Mouse (Mus musculus) embryonic facial prominence, embryonic 13.5 days (tissue): Measurements from ENCODE around the gene Phox2b. TPM values are rescaled to one million over a fixed set of nuclear protein-coding genes. Genes with fewer than 3 reads are reported as not detected.

Experiments used
- ATAC-seq: fragments of 200-750 bp; cut with Nextera tagmentation; 2 replicates; pipeline ENCODE4 v1.8.0; 2017; ENCODE audit warnings: low read depth; ENCODE audit not compliant: insufficient number of reproducible peaks, insufficient read depth, low FRiP score, low TSS enrichment
- H3K27ac ChIP-seq: fragments of 300-500 bp; sonication (generic); 2 replicates; pipeline ENCODE4 v1.5.1; 2015; ENCODE audit warnings: moderate library complexity, mild to moderate bottlenecking, inconsistent platforms
- H3K27me3 ChIP-seq: fragments of 300-500 bp; sonication (generic); 2 replicates; pipeline ENCODE4 v1.6.1; 2015; ENCODE audit warnings: mild to moderate bottlenecking, inconsistent platforms
- H3K36me3 ChIP-seq: fragments of 300-500 bp; sonication (generic); 2 replicates; pipeline ENCODE4 v1.6.1; 2015; ENCODE audit warnings: mild to moderate bottlenecking, inconsistent platforms
- H3K4me1 ChIP-seq: fragments of 300-500 bp; sonication (generic); 2 replicates; pipeline ENCODE4 v1.6.1; 2015; ENCODE audit warnings: inconsistent platforms
- H3K4me2 ChIP-seq: fragments of 300-500 bp; sonication (generic); 2 replicates; pipeline ENCODE4 v1.6.1; 2015; ENCODE audit warnings: moderate library complexity, mild to moderate bottlenecking, inconsistent platforms
- H3K4me3 ChIP-seq: fragments of 300-500 bp; sonication (generic); 2 replicates; pipeline ENCODE4 v1.5.1; 2015; ENCODE audit warnings: mild to moderate bottlenecking, inconsistent platforms
- H3K9ac ChIP-seq: fragments of 300-500 bp; sonication (generic); 2 replicates; pipeline ENCODE4 v1.6.1; 2015; ENCODE audit warnings: mild to moderate bottlenecking, inconsistent platforms
- H3K9me3 ChIP-seq: fragments of 300-500 bp; sonication (generic); 2 replicates; pipeline ENCODE4 v1.6.1; 2016; ENCODE audit warnings: inconsistent platforms
- WGBS: fragments of 180-500 bp; shearing (Covaris S2); methylation state at CpG from one replicate; pipeline ENCODE4 v1.1.7; 2015; ENCODE audit warnings: mixed read lengths; 5-methylcytosine and 5-hydroxymethylcytosine counted together
- microRNA-seq: library from miRNA; unstranded; fragments of <30 nt; microRNA quantifications from one replicate; pipeline ENCODE4, GENCODE M21; 2016
- polyA plus RNA-seq: library from polyadenylated mRNA; unstranded; fragments of >200 nt; fragmentation: Nextera tagmentation; extraction: Ambion mirVana; gene quantifications from 2 replicates; pipeline ENCODE4 v1.2.1, GENCODE M21; 2015

Phox2b gene
- polyA plus RNA-seq, 1 experiment from 2014 or later: 0.35 TPM

GRCm38 (mm10) chr5:67083117-67083516, 16.0 kb downstream of the Phox2b start:
- no peak overlapping the region for H3K4me2 ChIP-seq
- 0 out of 2 replicates have a peak, but pooled peaks cover 5% of the 10 kb centered on the region for H3K9me3 ChIP-seq
- H3K4me1 ChIP-seq: no peaks in the 10 kb centered on the region
- H3K4me3 ChIP-seq: no peak overlapping the region
- H3K36me3 ChIP-seq: no peaks in the 10 kb centered on the region
- ATAC-seq: no peak
- H3K9ac ChIP-seq: no peak overlapping the region
- WGBS: 14% methylated on average over 6 of the region's 6 CpGs
- no peak overlapping the region for H3K27ac ChIP-seq
- peaks cover 41% of the 10 kb centered on the region for H3K27me3 ChIP-seq

- Histone ChIP-seq H3K4me1 (no peaks in the 10 kb centered on the region), H3K27ac (no peak overlapping the region), H3K4me2 (no peak overlapping the region), H3K9me3 (no peaks in the 10 kb centered on the region), H3K4me3 (no peak overlapping the region), H3K36me3 (no peaks in the 10 kb centered on the region), H3K9ac (no peak overlapping the region), H3K27me3 (no peaks in the 10 kb centered on the region; the same call in 1 of the 2 replicates)
- 81% methylated on average over 9 of the region's 9 CpGs for WGBS
- no peak for ATAC-seq
Measured at GRCm38 (mm10) chr5:67063596-67063995, 35.5 kb downstream of the Phox2b start.

- H3K27me3 ChIP-seq: no peaks in the 10 kb centered on the region
- H3K36me3 ChIP-seq: peaks cover 7% of the 10 kb centered on the region
- no peak overlapping the region for H3K27ac ChIP-seq
- 48% methylated on average over 3 of the region's 4 CpGs for WGBS
- no peak overlapping the region for H3K4me2 ChIP-seq
- H3K4me1 ChIP-seq: no peaks in the 10 kb centered on the region
- no peaks in the 10 kb centered on the region for H3K9me3 ChIP-seq
- no peak overlapping the region for H3K9ac ChIP-seq
- ATAC-seq: no peak
- no peak overlapping the region for H3K4me3 ChIP-seq
Measured at GRCm38 (mm10) chr5:67060519-67060918, 38.6 kb downstream of the Phox2b start.

GRCm38 (mm10) chr5:67057803-67058202, 41.3 kb downstream of the Phox2b start:
- no peak for ATAC-seq
- no peaks in the 10 kb centered on the region for H3K27me3 ChIP-seq

GRCm38 (mm10) chr5:67048003-67048402, 51.1 kb downstream of the Phox2b start:
- no peaks in the 10 kb centered on the region for H3K27me3 ChIP-seq
- no peaks in the 10 kb centered on the region for H3K9me3 ChIP-seq
- no peak overlapping the region for H3K27ac ChIP-seq
- no peaks in the 10 kb centered on the region for H3K4me1 ChIP-seq
- peaks cover 40% of the 10 kb centered on the region for H3K36me3 ChIP-seq
- WGBS: 14% methylated on average over 4 of the region's 4 CpGs
- no peak for ATAC-seq
- H3K4me3 ChIP-seq: no peak overlapping the region
- no peak overlapping the region for H3K4me2 ChIP-seq
- no peak overlapping the region for H3K9ac ChIP-seq

More at GRCm38 (mm10) chr5:67057803-67058202, 41.3 kb downstream of the Phox2b start:
- H3K36me3 ChIP-seq: peaks cover 24% of the 10 kb centered on the region
- H3K4me3 ChIP-seq: no peak overlapping the region
- 81% methylated on average over 6 of the region's 6 CpGs for whole genome bisulfite sequencing
- H3K9me3 ChIP-seq: no peaks in the 10 kb centered on the region
- no peak overlapping the region for H3K27ac ChIP-seq
- no peaks in the 10 kb centered on the region for H3K4me1 ChIP-seq
- H3K9ac ChIP-seq: no peak overlapping the region
- H3K4me2 ChIP-seq: no peak overlapping the region

Small RNA genes lying within 50 kb of the gene (microRNA-seq; reads per million reads assigned to microRNA genes)
- not detected for gene Gm23841

Other genes starting within 250 kb of the Phox2b start
- 73.4 and 75.9 TPM in 2 replicates for gene Tmem33, start 161.3 kb upstream of the Phox2b start, polyA plus RNA-seq
- 88.4 and 102 TPM in 2 replicates for gene Slc30a9, start 207.7 kb upstream of the Phox2b start, polyA plus RNA-seq